Mouse (Mus musculus): ENCODE measurements at regions not wholly inside any gene's neighbourhood (a gene's known extent, or its start where the extent isn't known, plus 50 kb on each side); places are given as distances from the start of the nearest gene placed in this dataset.
A peak's percentile ranks its signal among the peaks of the same experiment; 100 is the strongest.

GRCm38 (mm10) chr16:95647854-95648253, 54.0 kb upstream of the Ets2 start:
- H3K4me3 ChIP-seq = no peak overlapping the region
- intact Hi-C loops (cut with DNase I) = loop anchor here (2.0 to 5.0 kb wide), 2 partner anchors 54 to 297 kb away; partner anchors contain the start of gene Ets2
- peak; percentile 71 to 83 for DNase-seq (ENCODE audit: extremely low spot score in 1 of 2, low spot score in 2 of 2)
- TF ChIP-seq CTCF (IDR thresholded peaks at IDR 0.05) = peak; percentile 89
- H3K27ac ChIP-seq = no peak overlapping the region

DNA sequence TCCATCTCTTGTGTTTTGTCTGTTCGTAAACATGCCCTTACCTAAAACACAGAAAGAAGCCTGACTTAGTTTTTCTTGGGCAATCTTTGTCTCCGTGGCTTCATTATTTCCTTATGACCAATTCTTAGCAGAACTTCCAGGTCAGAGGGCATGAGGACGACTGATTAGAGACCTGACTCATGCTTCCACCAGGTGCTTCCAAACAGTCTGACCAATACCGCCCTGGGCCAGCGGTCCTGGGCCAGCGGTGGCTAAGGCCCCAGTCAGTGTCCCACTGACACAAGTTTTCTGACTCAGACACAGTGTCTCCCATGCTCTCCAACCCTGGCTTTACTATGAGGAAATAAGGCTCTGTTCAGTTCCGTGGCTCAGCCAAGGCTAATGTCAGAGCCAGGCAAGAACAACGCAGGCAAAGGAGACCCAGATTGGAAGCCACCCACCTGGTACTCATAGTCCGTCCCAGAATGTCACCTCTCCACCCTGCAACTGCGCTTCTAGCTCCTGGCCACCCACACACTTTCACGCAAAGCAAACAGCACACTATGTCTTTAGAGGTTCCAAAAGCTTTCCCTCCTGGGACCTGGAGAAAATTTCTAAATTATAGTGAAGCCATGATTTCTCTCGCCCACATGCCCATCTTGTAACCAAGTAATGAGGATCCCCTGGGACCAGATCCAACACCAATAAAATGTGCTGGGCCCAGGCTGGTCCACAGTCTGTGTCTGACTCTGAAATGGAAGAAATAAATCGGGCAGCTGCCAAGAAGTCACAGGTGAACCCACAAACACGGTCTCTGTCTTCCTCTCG, 56.6 kb upstream of the Erg start:
- intact Hi-C loops (cut with DNase I) = no loop called here
- no peak for TF ChIP-seq CTCF (IDR thresholded peaks at IDR 0.05)
- Histone ChIP-seq H3K27ac (no peak overlapping the region), H3K4me3 (no peak overlapping the region)
- DNase-seq (ENCODE audit: extremely low spot score in 1 of 2, low spot score in 2 of 2) = peak in 1 of 2 experiments; percentile 23

GRCm38 (mm10) chr16:95640670-95641069, 54.3 kb upstream of the Erg start:
- intact Hi-C loops (cut with DNase I) = no loop called here
- Histone ChIP-seq H3K4me3 (no peak overlapping the region), H3K27ac (no peak overlapping the region)
- no peak for DNase-seq (ENCODE audit: extremely low spot score in 1 of 2, low spot score in 2 of 2)
- TF ChIP-seq CTCF (IDR thresholded peaks at IDR 0.05) = no peak

DNA sequence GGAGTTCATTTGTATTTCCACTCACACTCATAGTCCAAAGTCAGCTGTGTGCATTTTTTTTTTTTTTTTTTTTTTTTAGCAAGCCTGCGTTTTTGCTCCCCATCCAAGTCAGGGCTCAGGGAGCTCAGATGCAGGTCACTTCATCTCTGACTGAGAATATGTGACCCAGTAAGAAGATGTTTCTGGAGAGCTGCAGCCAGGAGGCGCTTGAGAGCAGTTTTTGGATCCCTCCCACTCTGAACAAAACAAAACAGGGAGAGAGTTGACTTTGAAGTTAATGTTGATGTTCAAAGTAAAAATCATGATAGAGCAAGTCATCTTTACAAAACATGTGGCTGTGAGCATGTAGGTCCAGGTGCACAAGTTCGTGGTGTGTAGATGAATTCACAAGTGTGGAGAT, 53.3 kb upstream of the Erg start:
- TF ChIP-seq CTCF (IDR thresholded peaks at IDR 0.05) = no peak; the same call in 1 of the 2 replicates
- no peak overlapping the region for H3K27ac ChIP-seq
- intact Hi-C loops (cut with DNase I) = no loop called here
- H3K4me3 ChIP-seq = no peak overlapping the region
- DNase-seq (ENCODE audit: extremely low spot score in 1 of 2, low spot score in 2 of 2) = no peak

DNA sequence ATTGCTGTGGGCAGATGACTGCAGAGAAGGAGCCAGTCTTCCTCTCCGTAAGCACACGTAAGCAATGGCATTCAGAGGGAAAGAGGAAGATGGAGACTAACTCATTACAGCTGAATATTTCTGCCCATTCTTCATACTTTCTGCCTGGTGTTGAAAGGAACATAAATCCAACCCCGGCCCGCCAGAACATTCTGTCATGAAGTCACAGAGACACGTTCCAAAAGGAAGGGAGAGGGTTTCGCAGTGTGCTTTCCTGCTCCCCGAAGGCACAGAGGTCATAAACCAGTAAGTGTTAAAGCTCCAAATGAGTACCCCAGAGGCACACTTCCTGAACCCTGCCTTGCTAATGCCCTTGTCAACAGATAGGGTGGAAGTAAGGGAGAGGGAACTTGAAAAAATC, 51.5 kb upstream of the Erg start:
- TF ChIP-seq CTCF (IDR thresholded peaks at IDR 0.05) = no peak
- intact Hi-C loops (cut with DNase I) = no loop called here
- H3K4me3 ChIP-seq = no peak overlapping the region
- no peak overlapping the region for H3K27ac ChIP-seq
- no peak for DNase-seq (ENCODE audit: extremely low spot score in 1 of 2, low spot score in 2 of 2)

- no peak overlapping the region for H3K27ac ChIP-seq
- DNase-seq (ENCODE audit: extremely low spot score in 1 of 2, low spot score in 2 of 2) = no peak
- intact Hi-C loops (cut with DNase I) = no loop called here
- no peak for TF ChIP-seq CTCF (IDR thresholded peaks at IDR 0.05)
- no peak overlapping the region for H3K4me3 ChIP-seq
Measured at GRCm38 (mm10) chr16:95636615-95637014, 50.2 kb upstream of the Erg start.

Data from left cerebral cortex, adult 2 months (tissue).